Mouse (Mus musculus) liver, adult 2 months (tissue): Measurements from ENCODE around the gene Plxnb2.

ENCODE experiments used
- CTCF ChIP-seq: fragments of 200-500 bp; IDR thresholded peaks from 2 replicates; pipeline ENCODE4 v1.5.1; 2011; ENCODE audit warnings: low read depth, low read length, control low read depth
- POLR2A ChIP-seq: fragments of 200-500 bp; IDR thresholded peaks from 2 replicates; pipeline ENCODE4 v1.6.1; 2011; ENCODE audit warnings: low read length, control low read depth; ENCODE audit not compliant: insufficient read depth; ENCODE audit errors: extremely low read depth

DNA sequence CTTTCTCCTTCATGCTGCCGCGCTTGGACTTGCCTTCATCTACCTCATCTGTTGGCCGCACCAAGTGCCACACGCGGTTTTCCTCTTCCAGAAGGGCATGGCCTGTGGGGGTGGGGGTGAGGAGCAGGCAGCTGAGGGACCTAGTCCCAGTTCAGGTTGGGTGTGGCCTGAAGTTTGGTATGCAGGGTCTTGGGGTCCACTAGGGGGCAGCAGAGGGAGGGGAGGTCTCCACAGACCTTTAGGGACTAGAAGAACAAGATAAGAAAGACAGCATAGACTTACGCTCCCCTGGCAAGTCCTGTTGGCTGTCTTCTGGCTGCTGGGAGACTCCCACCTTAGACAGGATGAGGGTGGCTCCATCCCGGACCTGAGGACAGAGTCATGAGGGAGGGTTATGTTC is 22.6 kb downstream of the Plxnb2 start:
- TF ChIP-seq CTCF: peak; percentile 84
- no peak for TF ChIP-seq POLR2A
